Comparison of ENCODE assay signal across 8 mouse cellular contexts in the genomic region with DNA sequence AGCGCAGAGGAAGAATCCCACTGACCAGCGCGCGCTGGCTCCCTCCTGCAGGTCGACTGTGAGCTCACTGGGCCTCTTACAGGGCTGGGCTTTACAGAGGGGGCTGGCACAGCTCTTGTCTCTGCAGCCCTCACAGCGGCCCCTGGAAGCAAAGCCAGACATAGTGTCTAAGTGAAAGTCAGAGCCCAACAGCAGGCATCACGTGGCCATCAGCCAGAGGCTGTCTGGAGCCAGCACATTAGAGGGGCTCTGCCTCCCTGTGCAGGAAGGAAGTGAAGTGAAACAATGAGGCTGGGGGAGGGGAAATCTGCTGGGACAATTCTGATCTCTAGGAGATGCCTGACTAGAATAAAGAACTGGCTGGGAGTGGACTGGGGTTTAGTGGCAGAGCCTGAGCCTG. TPM values are rescaled to one million over a fixed set of nuclear protein-coding genes. Genes with fewer than 3 reads are reported as not detected.
DNase-seq lines count a peak whose midpoint lies in the region; ATAC-seq and TF ChIP-seq lines count a peak whose summit lies in the region.

No protein-coding gene starts in this region.

- no peak overlapping the region for H3K4me3 ChIP-seq in forebrain, postnatal 0 days (ENCODE audit: low read depth, low read length)
- no peak overlapping the region for H3K4me3 ChIP-seq in hindbrain, embryonic 16.5 days (ENCODE audit: low read length)
- H3K4me3 ChIP-seq in limb, embryonic 13.5 days, result no peak overlapping the region
- H3K4me3 ChIP-seq in midbrain, embryonic 14.5 days (replicated peaks; ENCODE audit: low read depth, low read length), result no peak overlapping the region

- no peaks in the 10 kb centered on the region for H3K27me3 ChIP-seq in forebrain, postnatal 0 days (ENCODE audit: insufficient read depth, low read length)
- no peaks in the 10 kb centered on the region for H3K27me3 ChIP-seq in hindbrain, embryonic 16.5 days (replicated peaks; ENCODE audit: control insufficient read depth, insufficient read depth, low read length)
- no peaks in the 10 kb centered on the region for H3K27me3 ChIP-seq in limb, embryonic 13.5 days
- H3K27me3 ChIP-seq in midbrain, embryonic 14.5 days (ENCODE audit: control insufficient read depth, insufficient read depth, low read length), result no peaks in the 10 kb centered on the region

- H3K9ac ChIP-seq in forebrain, postnatal 0 days, result no peak overlapping the region
- H3K9ac ChIP-seq in hindbrain, embryonic 16.5 days (ENCODE audit: low read depth, low read length), result peak overlapping the region; percentile 38; the same call in 1 of the 2 replicates
- H3K9ac ChIP-seq in limb, embryonic 13.5 days, result peak overlapping the region; percentile 51; the same call in 1 of the 2 replicates
- no peak overlapping the region for H3K9ac ChIP-seq in midbrain, embryonic 14.5 days (replicated peaks; ENCODE audit: low read length)

- TF ChIP-seq CTCF in forebrain, postnatal 0 days (IDR thresholded peaks at IDR 0.05; ENCODE audit: low read depth), result 0 out of 2 replicates have a peak, but pooled peaks have one; percentile 18

- 0 out of 2 replicates have a peak overlapping the region, but pooled peaks have one; percentile 16 for H3K27ac ChIP-seq in forebrain, postnatal 0 days (ENCODE audit: low read depth, low read length)
- peak overlapping the region; percentile 77 for H3K27ac ChIP-seq in hindbrain, embryonic 16.5 days (ENCODE audit: low read depth, low read length)
- H3K27ac ChIP-seq in limb, embryonic 13.5 days, result peak overlapping the region; percentile 85
- peak overlapping the region; percentile 66 for H3K27ac ChIP-seq in midbrain, embryonic 14.5 days (replicated peaks; ENCODE audit: low read depth, low read length)

- no peak overlapping the region for H3K4me2 ChIP-seq in forebrain, postnatal 0 days (ENCODE audit: low read depth)
- H3K4me2 ChIP-seq in hindbrain, embryonic 16.5 days (ENCODE audit: low read length), result peak overlapping the region; percentile 33; the same call in 1 of the 2 replicates
- peak overlapping the region; percentile 39 for H3K4me2 ChIP-seq in limb, embryonic 13.5 days (replicated peaks)
- H3K4me2 ChIP-seq in midbrain, embryonic 14.5 days (ENCODE audit: low read length), result peak overlapping the region; percentile 16; the same call in 1 of the 2 replicates

- no peaks in the 10 kb centered on the region for H3K36me3 ChIP-seq in forebrain, postnatal 0 days (ENCODE audit: insufficient read depth)
- H3K36me3 ChIP-seq in hindbrain, embryonic 16.5 days (ENCODE audit: control insufficient read depth, insufficient read depth, low read length), result no peaks in the 10 kb centered on the region
- H3K36me3 ChIP-seq in limb, embryonic 13.5 days, result no peaks in the 10 kb centered on the region
- H3K36me3 ChIP-seq in midbrain, embryonic 14.5 days (ENCODE audit: control insufficient read depth, insufficient read depth, low read length), result no peaks in the 10 kb centered on the region

- no peaks in the 10 kb centered on the region for H3K9me3 ChIP-seq in forebrain, postnatal 0 days (ENCODE audit: low read length)
- no peaks in the 10 kb centered on the region for H3K9me3 ChIP-seq in hindbrain, embryonic 16.5 days (ENCODE audit: control insufficient read depth, low read length)
- H3K9me3 ChIP-seq in limb, embryonic 13.5 days, result no peaks in the 10 kb centered on the region
- H3K9me3 ChIP-seq in midbrain, embryonic 14.5 days (ENCODE audit: control insufficient read depth, low read length), result no peaks in the 10 kb centered on the region

- ATAC-seq in forebrain, postnatal 0 days, result peak; percentile 96
- ATAC-seq in hindbrain, embryonic 16.5 days, result peak; percentile 97
- ATAC-seq in limb, embryonic 13.5 days (ENCODE audit: low FRiP score, low read depth), result peak; percentile 91
- ATAC-seq in midbrain, embryonic 14.5 days (ENCODE audit: low FRiP score, low TSS enrichment), result peak; percentile 78

- peaks cover 3% of the 10 kb centered on the region; the same call in 1 of the 2 replicates for H3K4me1 ChIP-seq in forebrain, postnatal 0 days (ENCODE audit: insufficient read depth)
- peaks cover 4% of the 10 kb centered on the region for H3K4me1 ChIP-seq in hindbrain, embryonic 16.5 days (ENCODE audit: control insufficient read depth, insufficient read depth, low read depth, low read length)
- H3K4me1 ChIP-seq in limb, embryonic 13.5 days, result peaks cover 33% of the 10 kb centered on the region
- no peaks in the 10 kb centered on the region for H3K4me1 ChIP-seq in midbrain, embryonic 14.5 days (ENCODE audit: control insufficient read depth, insufficient read depth, low read length)

- peak; percentile 83 to 90 for DNase-seq in cerebellum, postnatal 10 days
- no peak for DNase-seq in cerebellum, adult 18-20 months
- peak; percentile 35 for DNase-seq in adrenal gland, adult 8-10 months
- peak; percentile 79 for DNase-seq in forebrain, postnatal 0 days
- DNase-seq in midbrain, embryonic 14.5 days, result peak; percentile 85
- peak; percentile 27 for DNase-seq in testis, postnatal 14 days (ENCODE audit: low spot score)

- WGBS in forebrain, postnatal 0 days, result 6% methylated on average over 7 of the region's 7 CpGs
- 5% methylated on average over 7 of the region's 7 CpGs for WGBS in hindbrain, embryonic 16.5 days
- WGBS in limb, embryonic 13.5 days, result 11% methylated on average over 7 of the region's 7 CpGs
- WGBS in midbrain, embryonic 14.5 days, result 2% methylated on average over 7 of the region's 7 CpGs

RNA-seq across cellular contexts. Expression of gene Tmem40, which starts 2.0 kb away (rescaled TPM):
- not detected for total RNA-seq in adrenal gland, adult 8-10 months (2022)
- total RNA-seq in forebrain, postnatal 0 days (2014; rRNA removed), result 0.38 and 1.4 TPM in 2 replicates
- 0.73 and 1.1 TPM in 2 replicates for polyA plus RNA-seq in forebrain, postnatal 0 days (2015; fragmentation: Nextera tagmentation; extraction: Ambion mirVana)
- polyA plus RNA-seq in hindbrain, embryonic 16.5 days (2015; fragmentation: Nextera tagmentation; extraction: Ambion mirVana), result 1.9 TPM in 2 replicates
- 2.6 and 3.4 TPM in 2 replicates for polyA plus RNA-seq in limb, embryonic 13.5 days (2015; fragmentation: Nextera tagmentation; extraction: Ambion mirVana)
- polyA plus RNA-seq in midbrain, embryonic 14.5 days (2014; fragmentation: Nextera tagmentation; extraction: Ambion mirVana), result 0.66 and 1.4 TPM in 2 replicates

RNA-seq across cellular contexts. Expression of gene Cand2, which starts 10.2 kb away (rescaled TPM):
- 10 to 100 TPM; 16.1 to 22.6 (median 18.0) TPM for total RNA-seq in adrenal gland, adult 8-10 months (2022)
- total RNA-seq in forebrain, postnatal 0 days (2014; rRNA removed), result 5.2 and 6.6 TPM in 2 replicates
- polyA plus RNA-seq in forebrain, postnatal 0 days (2015; fragmentation: Nextera tagmentation; extraction: Ambion mirVana), result 2.9 and 4.2 TPM in 2 replicates
- 10.0 and 13.9 TPM in 2 replicates for polyA plus RNA-seq in hindbrain, embryonic 16.5 days (2015; fragmentation: Nextera tagmentation; extraction: Ambion mirVana)
- polyA plus RNA-seq in limb, embryonic 13.5 days (2015; fragmentation: Nextera tagmentation; extraction: Ambion mirVana), result 48.1 and 56.8 TPM in 2 replicates
- polyA plus RNA-seq in midbrain, embryonic 14.5 days (2014; fragmentation: Nextera tagmentation; extraction: Ambion mirVana), result 9.0 and 12.6 TPM in 2 replicates

RNA-seq across cellular contexts. Expression of gene Rpl32, which starts 44.4 kb away (rescaled TPM):
- 1,000 to 10,000 TPM in 3 of 4 experiments, 100 to 1,000 TPM in 1; 999 to 1,169 (median 1,094) TPM for total RNA-seq in adrenal gland, adult 8-10 months (2022)
- total RNA-seq in forebrain, postnatal 0 days (2014; rRNA removed), result 1,524 and 2,855 TPM in 2 replicates
- 1,212 and 1,517 TPM in 2 replicates for polyA plus RNA-seq in forebrain, postnatal 0 days (2015; fragmentation: Nextera tagmentation; extraction: Ambion mirVana)
- polyA plus RNA-seq in hindbrain, embryonic 16.5 days (2015; fragmentation: Nextera tagmentation; extraction: Ambion mirVana), result 854 and 884 TPM in 2 replicates
- 2,055 and 2,057 TPM in 2 replicates for polyA plus RNA-seq in limb, embryonic 13.5 days (2015; fragmentation: Nextera tagmentation; extraction: Ambion mirVana)
- 1,221 and 1,292 TPM in 2 replicates for polyA plus RNA-seq in midbrain, embryonic 14.5 days (2014; fragmentation: Nextera tagmentation; extraction: Ambion mirVana)

Comparison
In these comparisons a context has a peak if more than half of its experiments do, and no peak if none do; other contexts are left out.
1. DNase-seq: peak in cerebellum, postnatal 10 days (2 of 2), adrenal gland, adult 8-10 months (single experiment), forebrain, postnatal 0 days (single experiment), midbrain, embryonic 14.5 days (single experiment) and testis, postnatal 14 days (single experiment); none in cerebellum, adult 18-20 months (0 of 2).
2. H3K27ac ChIP-seq: peak in every context shown above with its lines; median percentile 85 in limb, embryonic 13.5 days; 77 in hindbrain, embryonic 16.5 days; 66 in midbrain, embryonic 14.5 days; 16 in forebrain, postnatal 0 days.
3. H3K9ac ChIP-seq: peak in hindbrain, embryonic 16.5 days (single experiment) and limb, embryonic 13.5 days (single experiment); none in forebrain, postnatal 0 days (single experiment) and midbrain, embryonic 14.5 days (single experiment).
4. Peak in every context shown above with its lines, with median percentiles within 50 percentile points of each other: ATAC-seq.